Mouse (Mus musculus): ENCODE measurements around the gene Vps35l. TPM values are rescaled to one million over a fixed set of nuclear protein-coding genes. Genes with fewer than 3 reads are reported as not detected.

Vps35l gene
- polyA plus RNA-seq, 1 experiment: 52.4 TPM

DNA sequence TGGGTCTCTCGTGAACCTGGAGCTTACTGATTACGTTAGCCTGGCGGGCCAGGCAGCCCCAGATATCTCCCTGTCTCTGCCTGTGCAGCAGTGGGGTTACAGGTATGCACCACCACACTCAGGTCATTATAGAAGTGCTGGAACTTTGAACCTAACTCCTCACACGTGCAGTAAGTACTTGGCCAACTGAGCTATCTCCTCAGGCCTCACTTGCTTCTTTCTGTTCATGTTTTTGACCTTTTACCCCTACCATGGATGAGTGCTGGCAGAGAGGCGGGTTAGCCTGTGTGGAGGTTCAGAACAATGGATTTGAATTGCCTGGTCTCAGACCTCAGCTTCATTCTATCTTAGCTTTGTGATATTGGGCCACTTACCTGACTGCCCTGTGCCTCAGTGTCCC lies 50.3 kb downstream of the Vps35l start:
- Histone ChIP-seq H3K4me3 (ENCODE audit: insufficient read depth, low read depth, low read length) (no peak overlapping the region), H3K36me3 (ENCODE audit: control insufficient read depth, insufficient read depth, low read length) (no peaks in the 10 kb centered on the region), H3K27ac (ENCODE audit: insufficient read depth, low read depth, low read length) (peak overlapping the region; percentile 65), H3K4me1 (ENCODE audit: control insufficient read depth, insufficient read depth, low read length) (peaks cover 16% of the 10 kb centered on the region), H3K27me3 (replicated peaks; ENCODE audit: control insufficient read depth, insufficient read depth, low read length) (no peaks in the 10 kb centered on the region)
- no peak for TF ChIP-seq CTCF (conservative IDR thresholded peaks at IDR 0.05; ENCODE audit: insufficient read depth, insufficient read length, low read depth, low read length)
- no peak for TF ChIP-seq POLR2A (IDR thresholded peaks at IDR 0.05; ENCODE audit: low read depth, low read length)
- peak; percentile 75 for DNase-seq
- WGBS: 67% methylated on average over 5 of the region's 5 CpGs

DNA sequence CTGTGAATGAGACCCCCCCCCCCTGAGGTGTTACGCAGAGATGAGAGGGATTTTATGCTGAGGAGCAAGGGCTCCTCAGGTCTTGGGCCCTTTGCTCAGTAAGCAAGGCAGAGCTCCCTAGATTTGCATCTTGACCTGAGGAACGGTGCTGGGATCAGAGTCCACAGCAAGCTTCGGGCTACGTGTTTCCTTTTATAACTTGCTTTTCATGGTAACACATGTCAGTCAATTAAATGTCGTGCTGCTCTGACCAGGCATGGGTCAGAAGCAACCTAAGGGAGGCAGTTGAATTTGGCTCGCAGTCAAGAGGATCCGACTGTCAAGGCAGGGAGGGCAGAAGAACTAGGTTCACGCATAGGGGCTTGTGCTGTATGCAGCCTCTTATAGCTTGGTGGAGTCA lies 53.9 kb downstream of the Vps35l start:
- Histone ChIP-seq H3K36me3 (ENCODE audit: control insufficient read depth, insufficient read depth, low read length) (no peaks in the 10 kb centered on the region), H3K27ac (ENCODE audit: insufficient read depth, low read depth, low read length) (peak overlapping the region; percentile 57), H3K27me3 (replicated peaks; ENCODE audit: control insufficient read depth, insufficient read depth, low read length) (no peaks in the 10 kb centered on the region), H3K4me3 (ENCODE audit: insufficient read depth, low read depth, low read length) (no peak overlapping the region), H3K4me1 (ENCODE audit: control insufficient read depth, insufficient read depth, low read length) (peaks cover 13% of the 10 kb centered on the region)
- WGBS: 51% methylated on average over 8 of the region's 8 CpGs
- peak; percentile 73 for DNase-seq
- TF ChIP-seq CTCF (conservative IDR thresholded peaks at IDR 0.05; ENCODE audit: insufficient read depth, insufficient read length, low read depth, low read length) (no peak), POLR2A (IDR thresholded peaks at IDR 0.05; ENCODE audit: low read depth, low read length) (no peak)

DNA sequence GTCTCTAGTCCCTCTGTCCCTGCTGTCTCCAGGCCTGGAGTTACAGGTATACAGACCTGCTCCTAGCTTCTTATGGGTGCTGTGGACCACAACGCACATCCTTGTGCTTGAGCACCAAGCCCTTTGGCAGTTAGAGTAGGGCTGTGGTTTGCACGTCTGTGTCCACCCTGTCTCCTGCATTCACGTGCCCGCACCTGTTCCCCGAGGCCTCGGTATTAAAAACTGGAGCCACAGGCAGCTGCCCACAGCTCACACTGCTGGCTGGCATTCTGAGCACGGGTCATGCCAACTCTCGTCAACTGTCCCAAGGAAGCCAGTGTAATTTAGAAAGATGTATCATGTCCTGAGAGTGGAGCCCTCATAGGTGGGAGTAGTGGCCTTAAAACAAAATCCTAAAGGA lies 55.8 kb downstream of the Vps35l start:
- H3K4me3 ChIP-seq (ENCODE audit: insufficient read depth, low read depth, low read length): no peak overlapping the region
- no peak for DNase-seq
- H3K36me3 ChIP-seq (ENCODE audit: control insufficient read depth, insufficient read depth, low read length): no peaks in the 10 kb centered on the region; the same call in 1 of the 2 replicates
- H3K27me3 ChIP-seq (replicated peaks; ENCODE audit: control insufficient read depth, insufficient read depth, low read length): no peaks in the 10 kb centered on the region
- WGBS: 92% methylated on average over 8 of the region's 8 CpGs
- peaks cover 6% of the 10 kb centered on the region; the same call in 1 of the 2 replicates for H3K4me1 ChIP-seq (ENCODE audit: control insufficient read depth, insufficient read depth, low read length)
- no peak overlapping the region for H3K27ac ChIP-seq (ENCODE audit: insufficient read depth, low read depth, low read length)
- TF ChIP-seq CTCF (conservative IDR thresholded peaks at IDR 0.05; ENCODE audit: insufficient read depth, insufficient read length, low read depth, low read length): no peak
- TF ChIP-seq POLR2A (IDR thresholded peaks at IDR 0.05; ENCODE audit: low read depth, low read length): no peak

DNA sequence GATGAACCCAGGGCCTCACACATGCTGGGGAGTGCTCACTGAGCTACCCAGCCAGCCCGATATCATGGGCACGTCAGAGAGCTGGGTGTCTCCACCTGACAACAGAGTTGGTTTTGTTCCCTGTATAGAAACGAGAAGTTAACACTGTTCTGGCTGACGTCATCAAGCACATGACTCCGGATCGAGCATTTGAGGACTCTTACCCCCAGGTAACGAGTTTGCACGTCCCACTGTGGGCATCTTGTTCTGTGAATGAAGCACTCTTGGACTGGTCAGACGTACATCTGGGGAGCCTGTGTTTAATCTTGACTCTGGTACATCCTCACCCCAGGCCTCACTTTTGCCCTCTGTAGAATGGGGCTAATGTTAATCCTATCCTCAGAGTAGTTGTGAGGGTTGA lies 56.8 kb downstream of the Vps35l start:
- WGBS: 88% methylated on average over 9 of the region's 9 CpGs
- H3K27ac ChIP-seq (ENCODE audit: insufficient read depth, low read depth, low read length): no peak overlapping the region
- no peaks in the 10 kb centered on the region for H3K27me3 ChIP-seq (replicated peaks; ENCODE audit: control insufficient read depth, insufficient read depth, low read length)
- DNase-seq: no peak
- peaks cover 6% of the 10 kb centered on the region; the same call in 1 of the 2 replicates for H3K4me1 ChIP-seq (ENCODE audit: control insufficient read depth, insufficient read depth, low read length)
- no peak overlapping the region for H3K4me3 ChIP-seq (ENCODE audit: insufficient read depth, low read depth, low read length)
- H3K36me3 ChIP-seq (ENCODE audit: control insufficient read depth, insufficient read depth, low read length): no peaks in the 10 kb centered on the region; the same call in 1 of the 2 replicates
- TF ChIP-seq POLR2A (IDR thresholded peaks at IDR 0.05; ENCODE audit: low read depth, low read length) (no peak), CTCF (conservative IDR thresholded peaks at IDR 0.05; ENCODE audit: insufficient read depth, insufficient read length, low read depth, low read length) (no peak)

DNA sequence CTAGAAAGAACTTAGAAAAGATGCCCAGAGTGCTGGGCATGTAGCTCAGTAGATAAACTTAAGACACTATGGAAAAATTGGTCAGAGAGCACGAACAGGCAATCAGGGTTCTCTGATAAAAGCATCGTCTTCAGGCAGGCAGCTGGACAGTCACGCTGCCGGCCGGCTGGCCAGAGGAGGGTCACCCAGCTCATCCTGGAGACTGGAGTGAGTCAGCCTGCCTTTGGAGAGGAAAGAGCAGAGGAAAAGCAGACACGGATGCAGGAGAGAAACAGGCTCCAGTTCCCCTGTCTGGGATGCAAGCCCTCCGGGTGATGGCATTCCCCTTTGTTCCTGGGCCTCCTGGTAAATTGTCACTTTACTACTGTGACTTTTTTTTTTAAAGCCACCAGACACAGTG lies 57.6 kb downstream of the Vps35l start:
- Histone ChIP-seq H3K4me1 (ENCODE audit: control insufficient read depth, insufficient read depth, low read length) (peaks cover 6% of the 10 kb centered on the region; the same call in 1 of the 2 replicates), H3K27me3 (replicated peaks; ENCODE audit: control insufficient read depth, insufficient read depth, low read length) (no peaks in the 10 kb centered on the region), H3K4me3 (ENCODE audit: insufficient read depth, low read depth, low read length) (no peak overlapping the region), H3K36me3 (ENCODE audit: control insufficient read depth, insufficient read depth, low read length) (no peaks in the 10 kb centered on the region; the same call in 1 of the 2 replicates), H3K27ac (ENCODE audit: insufficient read depth, low read depth, low read length) (no peak overlapping the region)
- 74% methylated on average over 7 of the region's 7 CpGs for WGBS
- TF ChIP-seq POLR2A (IDR thresholded peaks at IDR 0.05; ENCODE audit: low read depth, low read length) (no peak), CTCF (conservative IDR thresholded peaks at IDR 0.05; ENCODE audit: insufficient read depth, insufficient read length, low read depth, low read length) (no peak)
- DNase-seq: no peak

DNA sequence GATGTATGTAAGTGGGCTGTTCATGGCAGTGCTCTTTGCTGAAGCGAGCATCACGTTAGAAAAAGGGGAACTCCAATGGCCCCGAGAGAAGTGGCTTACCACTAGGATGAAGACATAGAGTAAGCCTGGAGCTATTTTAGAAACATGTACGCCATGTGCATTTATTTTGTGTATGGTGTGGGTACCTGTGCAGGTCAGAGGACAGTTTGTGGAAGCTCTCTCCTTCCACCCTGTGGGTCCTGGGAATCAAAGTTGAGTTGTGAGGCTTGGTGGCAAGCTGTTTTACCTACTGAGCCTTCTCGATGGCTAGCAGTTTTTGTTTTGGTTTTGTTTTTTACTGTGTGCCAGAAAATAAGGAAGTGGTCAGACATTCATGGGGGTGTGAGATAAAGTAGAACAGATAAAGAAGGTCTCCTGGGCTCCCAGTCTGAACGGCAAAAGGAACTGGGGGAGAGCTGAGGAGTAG lies 58.1 kb downstream of the Vps35l start:
- Histone ChIP-seq H3K27me3 (replicated peaks; ENCODE audit: control insufficient read depth, insufficient read depth, low read length) (no peaks in the 10 kb centered on the region), H3K4me1 (ENCODE audit: control insufficient read depth, insufficient read depth, low read length) (peaks cover 6% of the 10 kb centered on the region; the same call in 1 of the 2 replicates), H3K27ac (ENCODE audit: insufficient read depth, low read depth, low read length) (no peak overlapping the region), H3K36me3 (ENCODE audit: control insufficient read depth, insufficient read depth, low read length) (no peaks in the 10 kb centered on the region; the same call in 1 of the 2 replicates), H3K4me3 (ENCODE audit: insufficient read depth, low read depth, low read length) (no peak overlapping the region)
- 88% methylated on average over 6 of the region's 6 CpGs for WGBS
- TF ChIP-seq POLR2A (IDR thresholded peaks at IDR 0.05; ENCODE audit: low read depth, low read length) (no peak), CTCF (conservative IDR thresholded peaks at IDR 0.05; ENCODE audit: insufficient read depth, insufficient read length, low read depth, low read length) (no peak)
- no peak for DNase-seq

DNA sequence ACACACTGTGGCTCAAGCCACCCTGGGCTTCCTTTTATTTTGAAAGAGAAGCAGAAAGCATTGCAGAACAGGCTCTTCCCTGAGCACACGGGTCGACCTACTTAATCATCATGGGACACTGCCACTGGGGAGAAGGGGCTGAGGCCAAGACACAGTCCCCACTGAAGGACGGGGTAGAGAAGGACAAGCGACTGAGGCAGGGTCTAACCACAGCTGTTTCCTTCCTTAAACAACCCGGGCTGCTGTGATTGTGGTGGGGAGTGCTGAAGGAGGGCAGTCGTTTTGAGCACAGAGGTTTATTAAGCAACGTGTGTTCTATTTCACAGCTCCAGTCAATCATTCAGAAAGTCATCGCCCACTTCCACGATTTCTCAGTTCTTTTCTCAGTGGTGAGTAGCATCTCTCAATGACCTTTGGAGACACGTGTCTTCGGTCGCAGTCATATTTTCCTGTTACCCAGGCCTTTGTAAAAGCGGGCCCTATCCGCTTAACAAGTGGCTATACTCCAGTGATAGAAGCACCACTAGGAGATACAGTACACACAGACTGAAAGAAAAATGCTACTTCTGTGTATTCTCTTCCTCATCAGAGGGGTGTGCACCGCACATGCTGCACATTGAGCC lies 60.2 kb downstream of the Vps35l start:
- Histone ChIP-seq H3K27ac (ENCODE audit: insufficient read depth, low read depth, low read length) (no peak overlapping the region), H3K4me1 (ENCODE audit: control insufficient read depth, insufficient read depth, low read length) (no peaks in the 10 kb centered on the region), H3K27me3 (replicated peaks; ENCODE audit: control insufficient read depth, insufficient read depth, low read length) (no peaks in the 10 kb centered on the region), H3K36me3 (ENCODE audit: control insufficient read depth, insufficient read depth, low read length) (peaks cover 2% of the 10 kb centered on the region; the same call in 1 of the 2 replicates), H3K4me3 (ENCODE audit: insufficient read depth, low read depth, low read length) (no peak overlapping the region)
- DNase-seq: no peak
- WGBS: 85% methylated on average over 15 of the region's 15 CpGs
- TF ChIP-seq CTCF (conservative IDR thresholded peaks at IDR 0.05; ENCODE audit: insufficient read depth, insufficient read length, low read depth, low read length) (no peak), POLR2A (IDR thresholded peaks at IDR 0.05; ENCODE audit: low read depth, low read length) (no peak)

All from kidney, adult 2 months (tissue).